Mouse (Mus musculus): ENCODE measurements around the gene Abcc2. TPM values are rescaled to one million over a fixed set of nuclear protein-coding genes. Genes with fewer than 3 reads are reported as not detected.

Abcc2 gene
- polyA plus RNA-seq, 1 experiment from 2014 or later = not detected

DNA sequence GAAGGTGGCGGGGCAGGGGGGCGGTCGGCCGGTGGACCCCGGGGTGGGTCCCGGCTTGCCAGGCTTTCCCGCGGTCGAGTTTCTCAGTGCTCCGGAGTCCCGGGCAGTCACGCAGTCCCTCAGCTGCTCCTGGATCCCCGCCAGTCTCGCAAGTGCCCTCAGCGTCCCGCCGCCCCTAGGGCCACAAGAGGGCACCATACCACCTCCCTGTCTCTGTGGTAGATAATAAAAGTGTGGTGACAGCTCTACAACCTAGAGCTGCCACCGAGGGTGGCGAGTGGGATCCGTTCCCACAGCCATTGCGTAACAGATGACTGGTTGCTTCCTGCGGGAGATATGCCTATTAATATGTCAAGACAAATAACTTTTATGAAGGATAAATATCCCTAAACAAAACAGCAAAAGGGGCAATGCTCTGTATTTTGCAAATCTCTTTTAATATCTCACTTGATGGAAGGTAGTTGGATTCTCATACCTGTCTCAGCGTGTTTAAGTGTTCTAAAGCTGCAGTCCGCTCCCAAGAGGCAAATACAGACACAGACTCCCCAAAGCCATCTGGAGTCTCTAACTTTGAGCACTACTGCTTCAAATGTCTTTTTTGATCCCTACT, 28.7 kb upstream of the Abcc2 start:
- Histone ChIP-seq H3K27ac (ENCODE audit: low read depth) (peak overlapping the region; percentile 96), H3K4me2 (peak overlapping the region; percentile 68), H3K9me3 (ENCODE audit: low read depth, low read length) (no peaks in the 10 kb centered on the region), H3K4me1 (ENCODE audit: insufficient read depth) (no peaks in the 10 kb centered on the region), H3K4me3 (ENCODE audit: low read depth, low read length) (peak overlapping the region; percentile 64), H3K36me3 (ENCODE audit: insufficient read depth) (peaks cover 15% of the 10 kb centered on the region), H3K27me3 (ENCODE audit: insufficient read depth, low read length) (no peaks in the 10 kb centered on the region), H3K9ac (peak overlapping the region; percentile 77)
- peak; percentile 82 for TF ChIP-seq CTCF (IDR thresholded peaks at IDR 0.05; ENCODE audit: low read depth)
- ATAC-seq (ENCODE audit: insufficient read depth) = peak; percentile 90
- 1% methylated on average over 24 of the region's 24 CpGs for WGBS
- DNase-seq = peak; percentile 90

- WGBS = 67% methylated on average over 2 of the region's 2 CpGs
- H3K27ac ChIP-seq (ENCODE audit: low read depth) = no peak overlapping the region
- no peak overlapping the region for H3K4me2 ChIP-seq
- no peaks in the 10 kb centered on the region for H3K9me3 ChIP-seq (ENCODE audit: low read depth, low read length)
- no peaks in the 10 kb centered on the region for H3K27me3 ChIP-seq (ENCODE audit: insufficient read depth, low read length)
- ATAC-seq (ENCODE audit: insufficient read depth) (no peak), DNase-seq (no peak)
- no peak overlapping the region for H3K9ac ChIP-seq
- H3K36me3 ChIP-seq (ENCODE audit: insufficient read depth) = peaks cover 13% of the 10 kb centered on the region
- H3K4me1 ChIP-seq (ENCODE audit: insufficient read depth) = no peaks in the 10 kb centered on the region
- no peak overlapping the region for H3K4me3 ChIP-seq (ENCODE audit: low read depth, low read length)
- no peak for TF ChIP-seq CTCF (IDR thresholded peaks at IDR 0.05; ENCODE audit: low read depth)
Measured at GRCm38 (mm10) chr19:43754237-43754636, 27.8 kb upstream of the Abcc2 start.

- WGBS = 58% methylated on average over 2 of the region's 2 CpGs
- no peaks in the 10 kb centered on the region for H3K27me3 ChIP-seq (ENCODE audit: insufficient read depth, low read length)
- ATAC-seq (ENCODE audit: insufficient read depth) = no peak
- H3K27ac ChIP-seq (ENCODE audit: low read depth) = no peak overlapping the region
- H3K9ac ChIP-seq = no peak overlapping the region
- H3K36me3 ChIP-seq (ENCODE audit: insufficient read depth) = peaks cover 12% of the 10 kb centered on the region
- no peaks in the 10 kb centered on the region for H3K4me1 ChIP-seq (ENCODE audit: insufficient read depth)
- no peak for TF ChIP-seq CTCF (IDR thresholded peaks at IDR 0.05; ENCODE audit: low read depth)
- no peak overlapping the region for H3K4me3 ChIP-seq (ENCODE audit: low read depth, low read length)
- H3K4me2 ChIP-seq = no peak overlapping the region
- H3K9me3 ChIP-seq (ENCODE audit: low read depth, low read length) = no peaks in the 10 kb centered on the region
- no peak for DNase-seq
Measured at GRCm38 (mm10) chr19:43754872-43755271, 27.1 kb upstream of the Abcc2 start.

GRCm38 (mm10) chr19:43760504-43760903, 21.5 kb upstream of the Abcc2 start:
- ATAC-seq (ENCODE audit: insufficient read depth) (no peak), DNase-seq (peak; percentile 91)
- Histone ChIP-seq H3K4me3 (ENCODE audit: low read depth, low read length) (no peak overlapping the region), H3K27ac (ENCODE audit: low read depth) (no peak overlapping the region), H3K36me3 (ENCODE audit: insufficient read depth) (no peaks in the 10 kb centered on the region), H3K4me2 (no peak overlapping the region), H3K9me3 (ENCODE audit: low read depth, low read length) (no peaks in the 10 kb centered on the region), H3K9ac (no peak overlapping the region), H3K27me3 (ENCODE audit: insufficient read depth, low read length) (no peaks in the 10 kb centered on the region), H3K4me1 (ENCODE audit: insufficient read depth) (no peaks in the 10 kb centered on the region)
- 19% methylated on average over 6 of the region's 6 CpGs for WGBS
- TF ChIP-seq CTCF (IDR thresholded peaks at IDR 0.05; ENCODE audit: low read depth) = peak; percentile 78

DNA sequence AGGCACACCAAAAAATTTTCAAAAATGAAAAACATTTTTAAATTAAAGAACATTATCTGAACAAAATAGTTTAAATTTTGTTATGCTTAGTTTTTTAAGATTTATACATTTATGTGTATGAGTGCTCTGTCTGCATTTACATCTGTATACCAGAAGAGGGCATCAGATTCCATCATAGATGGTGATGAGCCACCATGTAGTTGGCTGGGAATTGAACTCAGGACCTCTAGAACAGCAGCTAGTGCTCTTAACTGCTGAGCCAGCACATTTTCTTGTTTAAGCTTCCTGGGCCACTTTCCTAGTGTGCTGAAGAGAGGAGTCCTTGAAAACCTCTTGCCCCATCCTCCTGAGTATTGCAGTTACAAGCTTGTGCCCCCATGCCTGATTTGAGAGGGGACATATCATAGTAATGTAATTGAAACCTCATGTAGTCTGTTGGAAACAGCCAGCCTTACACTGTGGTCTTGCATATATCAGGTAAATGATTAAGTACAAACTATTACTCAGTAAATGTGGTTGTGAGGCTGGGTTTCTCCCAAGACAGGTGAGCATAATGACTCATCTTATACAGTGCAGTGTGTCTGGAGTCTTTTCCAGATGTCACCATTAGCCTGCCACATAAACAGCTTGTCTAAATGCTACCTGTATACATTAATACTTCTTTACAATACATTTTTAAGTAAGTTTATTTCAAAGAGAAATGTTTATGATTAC, 20.3 kb upstream of the Abcc2 start:
- Histone ChIP-seq H3K4me2 (no peak overlapping the region), H3K27me3 (ENCODE audit: insufficient read depth, low read length) (no peaks in the 10 kb centered on the region), H3K9ac (no peak overlapping the region), H3K9me3 (ENCODE audit: low read depth, low read length) (no peaks in the 10 kb centered on the region), H3K4me3 (ENCODE audit: low read depth, low read length) (no peak overlapping the region), H3K27ac (ENCODE audit: low read depth) (no peak overlapping the region), H3K4me1 (ENCODE audit: insufficient read depth) (no peaks in the 10 kb centered on the region), H3K36me3 (ENCODE audit: insufficient read depth) (no peaks in the 10 kb centered on the region)
- no peak for TF ChIP-seq CTCF (IDR thresholded peaks at IDR 0.05; ENCODE audit: low read depth)
- ATAC-seq (ENCODE audit: insufficient read depth) (no peak), DNase-seq (no peak)

DNA sequence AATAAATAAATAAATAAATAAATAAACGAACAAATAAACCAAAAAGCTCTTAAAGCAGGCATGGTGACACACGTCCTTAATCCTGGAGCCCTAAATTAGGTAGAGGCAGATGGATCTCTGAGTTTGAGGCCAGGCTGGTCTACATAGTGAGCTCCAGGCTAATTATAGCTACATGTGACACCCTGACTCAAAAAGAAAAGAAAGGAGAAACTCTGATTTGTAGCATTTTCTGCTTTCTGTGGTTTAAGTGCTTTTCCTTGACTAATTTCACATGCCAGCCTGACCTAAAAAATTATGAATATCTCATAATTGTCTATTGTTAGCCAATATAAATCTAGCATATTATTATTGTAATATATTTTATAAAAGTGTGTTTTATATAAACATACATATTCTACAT, 19.6 kb upstream of the Abcc2 start:
- Histone ChIP-seq H3K4me3 (ENCODE audit: low read depth, low read length) (no peak overlapping the region), H3K27ac (ENCODE audit: low read depth) (no peak overlapping the region), H3K36me3 (ENCODE audit: insufficient read depth) (no peaks in the 10 kb centered on the region), H3K4me1 (ENCODE audit: insufficient read depth) (no peaks in the 10 kb centered on the region), H3K9me3 (ENCODE audit: low read depth, low read length) (no peaks in the 10 kb centered on the region), H3K27me3 (ENCODE audit: insufficient read depth, low read length) (no peaks in the 10 kb centered on the region), H3K4me2 (no peak overlapping the region), H3K9ac (no peak overlapping the region)
- no peak for ATAC-seq (ENCODE audit: insufficient read depth)
- no peak for TF ChIP-seq CTCF (IDR thresholded peaks at IDR 0.05; ENCODE audit: low read depth)
- DNase-seq = no peak
- 62% methylated on average over 2 of the region's 2 CpGs for WGBS

DNA sequence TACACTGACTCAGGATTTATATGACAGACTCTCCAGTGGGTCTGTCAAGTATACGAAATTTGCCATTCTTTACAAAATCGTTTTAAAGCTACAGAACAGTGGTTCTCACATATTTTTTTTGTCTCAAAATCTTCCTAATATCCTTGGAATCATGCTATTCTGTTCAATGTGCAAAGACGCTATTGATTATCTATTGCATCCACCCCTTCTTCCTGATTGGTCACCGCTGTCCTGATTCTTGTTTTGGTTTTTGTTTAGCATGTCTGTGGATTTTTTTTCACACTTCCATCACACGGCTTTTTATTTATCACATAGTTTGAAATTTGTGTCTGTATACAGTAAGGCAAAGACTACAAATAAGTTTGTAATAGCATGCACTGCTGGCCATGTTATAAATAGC, 15.5 kb upstream of the Abcc2 start:
- no peaks in the 10 kb centered on the region for H3K9me3 ChIP-seq (ENCODE audit: low read depth, low read length)
- no peak overlapping the region for H3K4me3 ChIP-seq (ENCODE audit: low read depth, low read length)
- TF ChIP-seq CTCF (IDR thresholded peaks at IDR 0.05; ENCODE audit: low read depth) = no peak
- ATAC-seq (ENCODE audit: insufficient read depth) (no peak), DNase-seq (no peak)
- H3K27me3 ChIP-seq (ENCODE audit: insufficient read depth, low read length) = no peaks in the 10 kb centered on the region
- H3K36me3 ChIP-seq (ENCODE audit: insufficient read depth) = no peaks in the 10 kb centered on the region
- H3K4me1 ChIP-seq (ENCODE audit: insufficient read depth) = no peaks in the 10 kb centered on the region
- WGBS = 83% methylated on average over 5 of the region's 5 CpGs
- H3K9ac ChIP-seq = no peak overlapping the region
- H3K4me2 ChIP-seq = no peak overlapping the region
- no peak overlapping the region for H3K27ac ChIP-seq (ENCODE audit: low read depth)
